Mouse (Mus musculus) thymus, adult 2 months (tissue): ENCODE results near the gene Trabd2b.

Experiments
- CTCF ChIP-seq: fragments of 200-500 bp; IDR thresholded peaks from 2 replicates; pipeline ENCODE4 v1.5.1; 2012; ENCODE audit warnings: mild to moderate bottlenecking, control low read depth, low read length, moderate library complexity, borderline replicate concordance; ENCODE audit not compliant: control insufficient read depth, poor library complexity, insufficient read depth; ENCODE audit errors: extremely low read depth
- POLR2A ChIP-seq: fragments of 200-500 bp; IDR thresholded peaks from 2 replicates; pipeline ENCODE4 v1.6.1; 2012; ENCODE audit warnings: mild to moderate bottlenecking, low read length, control low read depth, moderate library complexity; ENCODE audit not compliant: control insufficient read depth, poor library complexity, insufficient read depth; ENCODE audit errors: extremely low read depth

DNA sequence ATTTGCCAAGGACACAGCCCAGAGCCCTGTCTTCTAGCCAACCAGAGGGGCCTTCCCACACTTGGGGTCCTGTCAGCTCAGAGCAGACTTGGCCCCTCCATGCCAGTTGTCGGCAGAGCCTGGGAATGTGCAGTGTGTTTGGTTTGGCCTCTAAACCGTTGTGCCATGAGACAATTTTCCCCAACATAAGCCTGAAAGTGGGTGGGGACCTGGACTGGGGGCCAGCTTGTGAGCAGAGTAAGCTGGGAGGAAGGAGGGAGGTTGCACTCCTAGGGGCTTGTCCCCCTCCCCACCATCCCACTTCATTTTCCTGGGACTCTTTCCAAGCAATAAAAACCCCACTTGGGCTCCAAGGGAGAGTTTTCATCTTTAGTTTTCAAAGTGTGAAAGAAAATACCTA lies 201.3 kb downstream of the Trabd2b start:
- TF ChIP-seq CTCF (no peak), POLR2A (no peak)
